Mouse (Mus musculus): ENCODE results near the gene Hsp90b1. TPM values are rescaled to one million over a fixed set of nuclear protein-coding genes. Genes with fewer than 3 reads are reported as not detected.
"Not testable (repeated sequence)": the region's sequence is repeated elsewhere in the genome, so short reads cannot be mapped to it uniquely, and the experiment has no call there.

The Hsp90b1 gene
- total RNA-seq (2021): 100 to 1,000 TPM; 505 to 525 TPM
- long read RNA-seq, experiment 1, transcript Hsp90b1-201 (18 exons, 2,825 nt): major isoform, 113 of 206 reads
- long read RNA-seq, experiment 1, partial matches to known transcripts: 91 of 206 reads
- long read RNA-seq, experiment 1, other reads (novel, unspliced or antisense): 2 of 206 reads
- long read RNA-seq, experiment 2, transcript Hsp90b1-201 (18 exons, 2,825 nt): major isoform, 508 of 668 reads
- long read RNA-seq, experiment 2, partial matches to known transcripts: 125 of 668 reads
- long read RNA-seq, experiment 2, other reads (novel, unspliced or antisense): 35 of 668 reads

DNA sequence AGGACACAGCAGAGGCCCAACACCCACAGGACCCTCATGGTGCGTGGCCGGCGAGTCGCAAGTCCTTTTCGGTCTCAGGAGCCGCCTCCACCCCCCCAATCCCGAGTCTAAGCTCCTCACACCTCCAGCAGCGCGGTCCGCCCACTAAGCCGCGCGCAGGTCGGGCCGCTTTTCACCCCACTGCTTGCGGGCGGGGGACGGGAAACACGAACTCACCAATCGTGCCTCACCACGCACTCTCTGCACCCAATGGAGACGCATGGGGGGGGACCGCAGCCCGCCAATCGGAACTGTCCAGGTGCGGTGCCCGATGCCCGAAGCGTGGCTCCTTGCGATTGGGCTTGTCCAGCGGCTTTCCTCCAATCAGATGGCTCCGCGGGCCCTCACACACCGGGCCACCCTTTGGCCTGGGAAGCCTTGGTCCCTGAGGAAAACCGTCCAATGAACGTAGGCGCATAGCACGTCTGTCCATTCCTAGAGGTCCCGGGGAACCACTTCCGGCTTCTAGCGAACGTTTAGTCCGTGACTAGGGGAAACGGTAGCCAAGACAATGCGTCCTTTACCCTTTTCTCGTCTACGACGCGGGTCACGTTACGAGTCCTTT is at the start of gene Hsp90b1, which contains the start of gene Ttc41:
Gene Hsp90b1, minus strand, starts transcription at position 192 of the 604 bp plus-strand sequence.
Gene Ttc41, plus strand, starts transcription at position 494 of the 604 bp plus-strand sequence.
- peak; percentile 97 to 99 for DNase-seq (ENCODE audit: low spot score in 2 of 2)

DNA sequence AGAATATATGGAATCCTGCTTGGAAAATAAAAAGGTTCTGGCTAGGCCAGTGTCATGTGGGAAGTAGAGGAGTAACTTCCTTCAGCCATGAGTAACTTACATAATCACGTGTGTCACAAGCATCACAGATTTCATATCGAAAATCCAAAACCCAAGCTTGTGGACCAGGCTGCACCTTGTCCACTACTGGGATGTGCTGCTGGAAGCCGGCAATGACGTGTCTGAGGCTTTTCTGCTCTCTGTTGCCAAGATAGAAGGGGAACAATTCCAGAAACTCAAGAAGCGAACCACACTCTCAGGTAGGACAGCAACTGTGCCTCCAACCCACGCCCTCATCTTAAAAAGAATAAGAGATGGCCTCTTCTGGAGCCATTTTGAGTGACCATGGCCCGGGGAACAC is 39.0 kb upstream of the Hsp90b1 start:
- no peak for DNase-seq (ENCODE audit: low spot score in 2 of 2)

DNA sequence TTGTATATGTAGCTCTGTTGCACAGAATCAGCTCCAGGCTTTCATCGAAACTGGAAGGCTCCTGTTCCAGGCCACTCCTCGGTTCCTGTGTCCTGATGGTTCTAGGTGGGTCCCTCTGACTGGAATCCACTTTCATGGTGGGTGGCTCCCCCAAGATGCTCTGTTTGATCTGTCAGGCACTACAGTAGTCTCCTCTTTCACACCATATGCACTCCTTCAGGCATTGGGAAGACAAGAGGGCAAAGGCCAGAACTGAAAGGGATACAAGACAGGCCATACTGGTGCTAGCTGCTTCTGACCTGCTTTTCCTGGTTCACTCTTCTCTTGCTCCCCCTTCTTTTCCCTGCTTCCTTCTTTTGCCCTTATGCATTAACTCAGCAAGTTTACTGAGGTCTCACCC is 37.6 kb upstream of the Hsp90b1 start:
- no peak for DNase-seq (ENCODE audit: low spot score in 2 of 2)

DNA sequence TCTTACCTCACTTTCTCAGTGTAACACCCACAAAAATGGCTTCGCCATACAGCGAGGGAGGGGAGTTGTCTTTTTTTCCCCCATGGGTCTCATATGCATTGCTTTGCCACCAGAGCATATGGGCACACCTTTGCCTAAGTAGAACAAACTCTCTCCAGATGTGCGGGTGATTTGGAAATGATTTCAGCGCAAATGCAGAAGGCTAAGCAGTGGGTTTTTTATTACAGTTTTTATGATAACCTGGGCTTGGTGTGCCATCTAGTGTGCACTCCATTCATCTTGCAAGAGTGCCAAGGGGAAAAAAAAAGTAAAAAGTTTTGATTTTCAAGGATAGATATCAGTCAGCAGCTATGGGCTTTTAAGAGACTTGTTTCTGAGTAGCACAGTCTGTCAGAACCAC is 29.7 kb upstream of the Hsp90b1 start:
- DNase-seq (ENCODE audit: low spot score in 2 of 2): no peak

DNA sequence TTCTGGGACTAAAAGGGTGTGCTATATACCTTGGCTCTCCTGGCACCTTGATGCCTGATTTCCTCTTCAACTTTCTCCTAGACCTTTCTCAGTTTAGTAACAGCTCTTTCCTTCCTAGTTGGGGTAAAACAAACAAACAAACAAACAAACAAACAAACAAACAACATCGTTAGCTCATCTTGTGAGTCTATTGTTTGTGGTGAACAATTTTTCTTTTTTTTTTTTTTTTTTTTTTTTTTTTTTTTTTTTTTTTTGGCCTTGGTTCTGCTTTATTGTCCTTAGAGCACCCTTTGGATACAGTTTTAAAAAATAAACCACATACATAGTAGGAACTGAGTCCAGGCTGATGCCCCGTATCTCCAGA is 26.2 kb upstream of the Hsp90b1 start:
- no peak for DNase-seq (ENCODE audit: low spot score in 2 of 2)

GRCm38 (mm10) chr10:86730823-86731499 is 25.7 kb upstream of the Hsp90b1 start:
- peak; percentile 52 to 69 for DNase-seq (ENCODE audit: low spot score in 2 of 2)

DNA sequence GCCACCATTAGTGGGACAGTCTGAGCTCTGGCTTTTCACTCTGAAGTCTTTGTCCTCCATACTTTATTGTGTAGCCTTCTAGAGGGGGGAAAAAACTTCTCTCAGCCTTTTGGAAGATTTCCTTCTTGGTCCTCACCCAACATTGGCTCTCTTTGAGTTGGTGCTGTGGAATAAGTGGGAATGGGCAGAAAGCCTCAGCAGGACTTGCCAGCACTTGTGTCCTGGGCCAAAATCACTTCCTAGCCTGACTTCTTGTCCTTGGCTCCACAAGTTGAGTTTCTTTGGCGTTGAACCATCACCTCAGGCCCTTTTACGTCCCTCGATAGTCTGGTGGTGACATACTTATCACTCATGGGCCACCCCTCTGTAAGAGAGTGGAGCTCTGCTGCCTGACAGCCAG is 22.9 kb upstream of the Hsp90b1 start:
- no peak for DNase-seq (ENCODE audit: low spot score in 2 of 2)

GRCm38 (mm10) chr10:86727548-86727980 is 22.3 kb upstream of the Hsp90b1 start:
- no peak for DNase-seq (ENCODE audit: low spot score in 2 of 2)

- no peak for DNase-seq (ENCODE audit: low spot score in 2 of 2)
These were observed 6.8 kb upstream of the Hsp90b1 start for GRCm38 (mm10) chr10:86712156-86712555.

GRCm38 (mm10) chr10:86707134-86707533 is 1.8 kb upstream of the Hsp90b1 start:
- DNase-seq (ENCODE audit: low spot score in 2 of 2): no peak

- DNase-seq (ENCODE audit: low spot score in 2 of 2): peak; percentile 27 to 62
These were observed 828 bp upstream of the Hsp90b1 start for GRCm38 (mm10) chr10:86705922-86706752.

GRCm38 (mm10) chr10:86704589-86705191 is 619 bp downstream of the Hsp90b1 start:
- peak; percentile 6 to 21 for DNase-seq (ENCODE audit: low spot score in 2 of 2)

DNA sequence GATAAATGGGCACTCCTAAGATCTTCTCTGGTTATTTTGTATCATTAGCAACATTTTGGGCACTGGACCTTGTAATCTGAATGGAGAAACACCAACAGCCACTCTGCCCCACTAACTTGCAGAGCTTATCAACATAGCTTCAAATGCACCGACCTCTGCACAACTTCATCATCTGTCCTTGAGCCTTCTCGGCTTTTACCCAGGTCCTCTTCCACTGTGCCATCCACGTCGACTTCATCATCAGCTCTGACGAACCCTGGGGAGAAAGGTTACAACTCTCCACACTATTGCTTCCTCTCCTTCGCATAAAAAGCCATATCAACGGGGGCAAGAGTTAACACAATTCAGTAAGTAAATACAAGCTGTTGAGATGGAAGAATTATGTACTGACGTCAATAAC is 1.2 kb downstream of the Hsp90b1 start:
- no peak for DNase-seq (ENCODE audit: low spot score in 2 of 2)

DNA sequence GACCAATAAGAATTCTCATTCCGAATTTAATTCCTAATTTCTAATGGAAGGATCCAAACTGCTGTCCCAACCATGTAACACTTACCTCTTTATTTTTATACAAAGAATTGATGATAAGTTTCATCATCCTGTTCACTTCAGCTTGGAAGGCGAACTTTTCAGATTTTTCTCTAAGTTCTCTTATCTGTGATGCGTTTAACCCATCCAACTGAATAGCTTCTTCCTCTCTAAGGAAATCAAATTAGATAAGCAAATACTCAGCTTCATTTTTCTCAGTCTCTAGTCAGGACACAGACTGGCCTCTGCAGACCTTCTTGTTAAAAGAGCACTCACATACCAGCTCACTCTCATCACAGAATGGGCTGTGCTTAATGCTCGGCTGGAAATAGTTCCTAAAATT is 1.9 kb downstream of the Hsp90b1 start:
- DNase-seq (ENCODE audit: low spot score in 2 of 2): no peak

GRCm38 (mm10) chr10:86702312-86702920 is 2.9 kb downstream of the Hsp90b1 start:
- DNase-seq (ENCODE audit: low spot score in 2 of 2): no peak

DNA sequence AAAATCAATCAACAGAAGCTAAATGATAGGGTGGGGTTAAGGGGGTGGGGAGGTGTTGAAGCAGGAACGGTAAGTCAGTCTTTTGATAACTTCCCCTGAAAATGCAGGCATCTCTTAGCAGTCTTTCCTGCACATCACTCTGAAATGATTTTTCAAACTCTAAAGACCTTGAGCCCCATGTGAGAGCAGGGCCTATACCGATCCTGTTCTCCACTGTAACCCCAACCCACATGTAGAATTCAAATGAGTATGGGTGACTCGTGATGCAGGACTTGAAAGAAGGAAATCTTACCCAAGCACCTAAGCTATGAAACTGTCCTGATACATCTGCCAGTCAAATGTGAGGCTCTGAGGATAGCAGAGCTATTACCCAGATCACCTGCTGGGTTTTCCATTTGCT is 4.3 kb downstream of the Hsp90b1 start:
- DNase-seq (ENCODE audit: low spot score in 2 of 2): no peak

DNA sequence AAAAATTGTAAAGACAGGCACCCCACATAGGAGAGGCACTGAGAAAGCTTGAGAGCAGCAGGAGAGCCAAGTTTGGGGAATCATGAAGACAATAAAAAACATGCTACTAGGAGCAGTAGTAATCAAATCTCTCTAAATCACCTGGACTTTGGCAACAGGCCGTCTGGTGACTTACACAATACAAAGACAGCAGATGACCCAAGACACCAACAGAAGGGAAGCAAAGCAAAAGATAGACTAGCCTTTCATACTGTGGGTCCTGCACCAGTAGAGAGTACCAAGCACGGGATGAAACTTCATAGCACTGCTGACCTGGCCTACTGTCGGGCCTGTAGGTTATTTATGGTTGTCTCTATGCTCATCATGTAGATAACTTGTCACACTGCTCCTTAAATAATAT is 5.1 kb downstream of the Hsp90b1 start:
- no peak for DNase-seq (ENCODE audit: low spot score in 2 of 2)

- not testable (repeated sequence) for DNase-seq (ENCODE audit: low spot score in 2 of 2)
These were observed 19.3 kb downstream of the Hsp90b1 start for GRCm38 (mm10) chr10:86686017-86686360.

DNA sequence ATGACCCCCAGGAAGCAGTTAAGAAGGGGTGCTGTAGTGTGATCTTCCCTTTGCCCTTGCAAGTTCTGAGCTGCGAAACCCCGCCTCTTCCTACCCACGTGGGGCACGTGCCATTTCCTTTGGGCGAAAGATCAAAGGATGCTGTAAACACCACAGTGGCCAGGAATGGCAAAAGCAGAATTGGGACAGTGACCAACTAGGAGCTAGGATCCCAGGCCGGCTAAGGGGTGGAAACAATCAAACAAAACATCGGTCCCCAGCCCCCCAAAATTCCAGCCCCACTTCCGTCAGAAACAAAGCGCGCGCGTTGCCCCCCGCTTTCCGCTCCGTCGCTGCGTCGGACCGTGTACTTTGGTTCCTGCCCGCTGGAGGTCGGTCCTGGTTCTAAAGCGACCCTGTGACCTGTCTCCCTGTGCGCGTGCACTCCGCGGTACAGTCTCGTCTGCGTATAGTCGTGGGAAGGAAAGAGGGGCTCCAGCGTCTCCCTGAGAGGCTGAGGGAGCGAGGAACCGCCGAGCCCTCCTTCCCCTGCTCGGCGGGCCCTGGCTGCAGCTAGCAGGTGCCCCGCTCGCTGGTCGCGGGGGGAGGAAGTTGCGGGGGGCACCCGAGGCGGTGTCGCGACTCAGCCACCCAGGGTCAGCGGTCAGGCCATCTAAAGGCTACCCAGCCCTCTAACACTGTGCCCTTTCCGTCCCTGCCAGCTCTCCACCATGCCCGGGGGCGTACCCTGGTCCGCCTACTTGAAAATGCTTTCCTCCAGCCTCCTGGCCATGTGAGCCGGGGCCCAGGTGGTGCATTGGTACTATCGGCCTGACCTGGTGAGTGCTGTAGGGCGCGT is 19.9 kb downstream of the Hsp90b1 start:
- DNase-seq (ENCODE audit: low spot score in 2 of 2): peak; percentile 53 to 71

- DNase-seq (ENCODE audit: low spot score in 2 of 2): not testable (repeated sequence)
These were observed 20.5 kb downstream of the Hsp90b1 start for GRCm38 (mm10) chr10:86684797-86685178.
